ENCODE assay signal across 21 mouse cellular contexts in the genomic region with DNA sequence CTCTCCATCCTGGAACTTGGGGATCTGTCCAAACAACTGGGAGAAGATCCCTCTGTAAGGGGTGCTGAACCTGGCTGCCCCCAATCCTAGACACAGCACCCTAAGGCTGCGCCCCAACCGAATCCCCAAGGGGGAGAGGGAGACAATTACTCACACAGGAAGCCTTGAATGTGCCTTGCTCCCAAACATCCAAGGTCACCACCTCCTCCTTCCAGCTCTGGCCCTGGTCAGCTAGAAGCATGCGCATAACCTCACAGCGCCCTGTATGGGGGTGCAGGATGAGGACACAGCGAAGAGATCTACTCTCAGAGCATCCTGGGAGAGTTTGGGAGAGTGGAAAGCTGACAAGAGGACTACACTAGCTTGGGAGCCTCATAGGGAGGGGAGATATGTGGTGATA. TPM values are rescaled to one million over a fixed set of nuclear protein-coding genes. Genes with fewer than 3 reads are reported as not detected.
DNase-seq lines count a peak whose midpoint lies in the region; ATAC-seq and TF ChIP-seq lines count a peak whose summit lies in the region.
"Had no signal": no experiment of that assay in that cellular context is flagged by ENCODE, and none has a peak within 500 bp of the region (broad histone marks: within the 10 kb centered on the region; RNA-seq: fewer than 3 reads in every experiment).

No protein-coding gene starts in this region.

- ATAC-seq in intestine, embryonic 16.5 days: no peak
- 0 out of 2 replicates have a peak, but pooled peaks have one; percentile 17 for ATAC-seq in megakaryocyte-erythroid progenitor cell, adult 5-6 weeks (replicated peaks; ENCODE audit: low FRiP score, low TSS enrichment, poor library complexity, severe bottlenecking)
- ATAC-seq in midbrain, embryonic 15.5 days (replicated peaks): no peak
- ATAC-seq in forebrain, postnatal 0 days: no peak

- WGBS in spleen, adult 2 months: 88% methylated on average over 5 of the region's 5 CpGs
- WGBS in intestine, embryonic 16.5 days: 87% methylated on average over 5 of the region's 5 CpGs
- 87% methylated on average over 5 of the region's 5 CpGs for WGBS in midbrain, embryonic 15.5 days
- 87% methylated on average over 5 of the region's 5 CpGs for WGBS in forebrain, postnatal 0 days

- H3K27ac ChIP-seq in spleen, adult 2 months (ENCODE audit: insufficient read depth, low read length): peak overlapping the region; percentile 71
- H3K27ac ChIP-seq in intestine, embryonic 16.5 days (ENCODE audit: low read length): peak overlapping the region; percentile 92
- H3K27ac ChIP-seq in midbrain, embryonic 15.5 days: no peak overlapping the region
- H3K27ac ChIP-seq in forebrain, postnatal 0 days (ENCODE audit: low read depth, low read length): no peak overlapping the region
- H3K27ac ChIP-seq: embryonic facial prominence, embryonic 13.5 days; forebrain, embryonic 12.5 days; left cerebral cortex, adult 2 months had no signal

- no peaks in the 10 kb centered on the region for H3K27me3 ChIP-seq in spleen, adult 2 months (ENCODE audit: control insufficient read depth, insufficient read depth, low read length)
- H3K27me3 ChIP-seq in intestine, embryonic 16.5 days (replicated peaks; ENCODE audit: control insufficient read depth, insufficient read depth, low read length): no peaks in the 10 kb centered on the region
- no peaks in the 10 kb centered on the region for H3K27me3 ChIP-seq in midbrain, embryonic 15.5 days (replicated peaks)
- H3K27me3 ChIP-seq in forebrain, postnatal 0 days (ENCODE audit: insufficient read depth, low read length): no peaks in the 10 kb centered on the region
- H3K27me3 ChIP-seq: CH12.LX; embryonic facial prominence, embryonic 13.5 days; forebrain, embryonic 12.5 days had no signal

- no peaks in the 10 kb centered on the region for H3K36me3 ChIP-seq in spleen, adult 2 months (ENCODE audit: control insufficient read depth, insufficient read depth, low read length)
- no peaks in the 10 kb centered on the region for H3K36me3 ChIP-seq in intestine, embryonic 16.5 days (ENCODE audit: control insufficient read depth, insufficient read depth, low read length)
- H3K36me3 ChIP-seq in midbrain, embryonic 15.5 days (replicated peaks): no peaks in the 10 kb centered on the region
- H3K36me3 ChIP-seq in forebrain, postnatal 0 days (ENCODE audit: insufficient read depth): no peaks in the 10 kb centered on the region
- H3K36me3 ChIP-seq: embryonic facial prominence, embryonic 13.5 days; forebrain, embryonic 12.5 days had no signal

- H3K4me3 ChIP-seq in spleen, adult 2 months (ENCODE audit: extremely low read depth, insufficient read depth, insufficient read length): peak overlapping the region; percentile 35; the same call in 1 of the 2 replicates
- peak overlapping the region; percentile 21; the same call in 1 of the 2 replicates for H3K4me3 ChIP-seq in intestine, embryonic 16.5 days (ENCODE audit: low read length)
- no peak overlapping the region for H3K4me3 ChIP-seq in midbrain, embryonic 15.5 days
- no peak overlapping the region for H3K4me3 ChIP-seq in forebrain, postnatal 0 days (ENCODE audit: low read depth, low read length)
- H3K4me3 ChIP-seq: embryonic facial prominence, embryonic 13.5 days; forebrain, embryonic 12.5 days; left cerebral cortex, adult 2 months had no signal

- H3K9ac ChIP-seq in intestine, embryonic 16.5 days (ENCODE audit: low read depth, low read length): peak overlapping the region; percentile 48
- H3K9ac ChIP-seq in midbrain, embryonic 15.5 days: no peak overlapping the region
- H3K9ac ChIP-seq in forebrain, postnatal 0 days: no peak overlapping the region
- H3K9ac ChIP-seq: embryonic facial prominence, embryonic 13.5 days; forebrain, embryonic 12.5 days had no signal

- H3K4me2 ChIP-seq in intestine, embryonic 16.5 days (ENCODE audit: low read depth, low read length): peak overlapping the region; percentile 27; the same call in 1 of the 2 replicates
- no peak overlapping the region for H3K4me2 ChIP-seq in midbrain, embryonic 15.5 days
- no peak overlapping the region for H3K4me2 ChIP-seq in forebrain, postnatal 0 days (ENCODE audit: low read depth)
- H3K4me2 ChIP-seq: embryonic facial prominence, embryonic 13.5 days; forebrain, embryonic 12.5 days had no signal

- DNase-seq in adrenal gland, adult (ENCODE audit: inconsistent age in 2 of 2, low spot score in 1 of 2): peak; percentile 68 to 84
- DNase-seq in adrenal gland, postnatal 4 days (ENCODE audit: low spot score in 2 of 2): no peak
- DNase-seq in spleen, adult 2 months (ENCODE audit: low read depth in 1 of 2, low spot score in 2 of 2): no peak
- DNase-seq in spleen, postnatal 4 days (ENCODE audit: low spot score in 2 of 2): no peak
- no peak for DNase-seq in forebrain, postnatal 0 days
- DNase-seq: cerebellum, adult 11 months; lung, postnatal 10 days; right cerebral cortex, postnatal 25 days had no signal

- TF ChIP-seq CTCF in spleen, adult 2 months (IDR thresholded peaks at IDR 0.05; ENCODE audit: extremely low read depth, insufficient read depth, insufficient read length, insufficient replicate concordance): no peak
- TF ChIP-seq CTCF in forebrain, postnatal 0 days (IDR thresholded peaks at IDR 0.05; ENCODE audit: low read depth): no peak

- H3K9me3 ChIP-seq in intestine, embryonic 16.5 days (ENCODE audit: control insufficient read depth, low read length): no peaks in the 10 kb centered on the region
- H3K9me3 ChIP-seq in midbrain, embryonic 15.5 days: no peaks in the 10 kb centered on the region
- H3K9me3 ChIP-seq in forebrain, postnatal 0 days (ENCODE audit: low read length): no peaks in the 10 kb centered on the region
- H3K9me3 ChIP-seq: embryonic facial prominence, embryonic 13.5 days; forebrain, embryonic 12.5 days had no signal

- TF ChIP-seq POLR2A in spleen, adult 2 months (IDR thresholded peaks at IDR 0.05; ENCODE audit: low read depth, low read length): no peak

- peaks cover 2% of the 10 kb centered on the region; the same call in 1 of the 2 replicates for H3K4me1 ChIP-seq in spleen, adult 2 months (ENCODE audit: control insufficient read depth, insufficient read depth, insufficient read length)
- peaks cover 15% of the 10 kb centered on the region for H3K4me1 ChIP-seq in intestine, embryonic 16.5 days (ENCODE audit: control insufficient read depth, insufficient read depth, low read length)
- H3K4me1 ChIP-seq in midbrain, embryonic 15.5 days: no peaks in the 10 kb centered on the region
- H3K4me1 ChIP-seq in forebrain, postnatal 0 days (ENCODE audit: insufficient read depth): no peaks in the 10 kb centered on the region
- H3K4me1 ChIP-seq: embryonic facial prominence, embryonic 13.5 days; forebrain, embryonic 12.5 days had no signal

RNA-seq across cellular contexts. Expression of gene Gstp3, which starts 0.8 kb away (rescaled TPM):
- 10 to 100 TPM in 1 of 2 experiments, 1 to 10 TPM in 1; 1.9 to 37.5 TPM for total RNA-seq in adrenal gland, postnatal 4 days (2021)
- polyA plus RNA-seq in spleen, adult 2 months (2012; rRNA removed): 13.0 and 15.7 TPM in 2 replicates
- polyA plus RNA-seq in intestine, embryonic 16.5 days (2015; fragmentation: Nextera tagmentation; extraction: Ambion mirVana): 15.1 and 18.1 TPM in 2 replicates
- total RNA-seq in megakaryocyte-erythroid progenitor cell, adult 5-6 weeks (2014; fragmentation: Nextera tagmentation): 28.5 and 40.7 TPM in 2 replicates
- total RNA-seq in megakaryocyte-erythroid progenitor cell, adult 5-6 weeks (2017): 16.4 and 37.6 TPM in 2 replicates
- polyA plus RNA-seq in midbrain, embryonic 15.5 days (2015; fragmentation: Nextera tagmentation; extraction: Ambion mirVana): not detected in 2 replicates
- not detected in 2 replicates for total RNA-seq in forebrain, postnatal 0 days (2014; rRNA removed)
- not detected in 2 replicates for polyA plus RNA-seq in forebrain, postnatal 0 days (2015; fragmentation: Nextera tagmentation; extraction: Ambion mirVana)
- total RNA-seq: layer of hippocampus, adult 18-20 months; left cerebral cortex, adult 2 months had no signal
- polyA plus RNA-seq: forebrain, embryonic 12.5 days; heart, embryonic 14.5 days; hindbrain, embryonic 11.5 days had no signal

RNA-seq across cellular contexts. Expression of gene Gstp2, which starts 12.8 kb away (rescaled TPM):
- 10 to 100 TPM; 52.6 to 68.8 TPM for total RNA-seq in adrenal gland, postnatal 4 days (2021)
- polyA plus RNA-seq in spleen, adult 2 months (2012; rRNA removed): 17.9 and 132 TPM in 2 replicates
- polyA plus RNA-seq in intestine, embryonic 16.5 days (2015; fragmentation: Nextera tagmentation; extraction: Ambion mirVana): 33.6 and 65.0 TPM in 2 replicates
- total RNA-seq in megakaryocyte-erythroid progenitor cell, adult 5-6 weeks (2014; fragmentation: Nextera tagmentation): not detected in 2 replicates
- total RNA-seq in megakaryocyte-erythroid progenitor cell, adult 5-6 weeks (2017): not detected in 2 replicates
- 2.7 and 5.6 TPM in 2 replicates for polyA plus RNA-seq in midbrain, embryonic 15.5 days (2015; fragmentation: Nextera tagmentation; extraction: Ambion mirVana)
- 2.7 TPM in 1 of 2 replicates, not detected in the other for total RNA-seq in forebrain, postnatal 0 days (2014; rRNA removed)
- 0.54 and 2.5 TPM in 2 replicates for polyA plus RNA-seq in forebrain, postnatal 0 days (2015; fragmentation: Nextera tagmentation; extraction: Ambion mirVana)

RNA-seq across cellular contexts. Expression of gene Gstp1, which starts 20.8 kb away (rescaled TPM):
- 100 to 1,000 TPM; 258 to 283 TPM for total RNA-seq in adrenal gland, postnatal 4 days (2021)
- polyA plus RNA-seq in spleen, adult 2 months (2012; rRNA removed): 179 and 335 TPM in 2 replicates
- polyA plus RNA-seq in intestine, embryonic 16.5 days (2015; fragmentation: Nextera tagmentation; extraction: Ambion mirVana): 1,107 and 1,114 TPM in 2 replicates
- total RNA-seq in megakaryocyte-erythroid progenitor cell, adult 5-6 weeks (2014; fragmentation: Nextera tagmentation): 623 and 805 TPM in 2 replicates
- total RNA-seq in megakaryocyte-erythroid progenitor cell, adult 5-6 weeks (2017): 123 and 220 TPM in 2 replicates
- 513 and 520 TPM in 2 replicates for polyA plus RNA-seq in midbrain, embryonic 15.5 days (2015; fragmentation: Nextera tagmentation; extraction: Ambion mirVana)
- 245 and 296 TPM in 2 replicates for total RNA-seq in forebrain, postnatal 0 days (2014; rRNA removed)
- polyA plus RNA-seq in forebrain, postnatal 0 days (2015; fragmentation: Nextera tagmentation; extraction: Ambion mirVana): 619 and 642 TPM in 2 replicates

RNA-seq across cellular contexts. Expression of gene Cabp2, which starts 22.8 kb away (rescaled TPM):
- 1 to 10 TPM in 1 of 2 experiments, not detected in 1; 1.2 TPM for total RNA-seq in adrenal gland, postnatal 4 days (2021)
- polyA plus RNA-seq in spleen, adult 2 months (2012; rRNA removed): 7.0 and 8.3 TPM in 2 replicates
- 2.1 and 3.1 TPM in 2 replicates for polyA plus RNA-seq in intestine, embryonic 16.5 days (2015; fragmentation: Nextera tagmentation; extraction: Ambion mirVana)
- not detected in 2 replicates for total RNA-seq in megakaryocyte-erythroid progenitor cell, adult 5-6 weeks (2014; fragmentation: Nextera tagmentation)
- not detected in 2 replicates for total RNA-seq in megakaryocyte-erythroid progenitor cell, adult 5-6 weeks (2017)
- polyA plus RNA-seq in midbrain, embryonic 15.5 days (2015; fragmentation: Nextera tagmentation; extraction: Ambion mirVana): 0.22 TPM in 1 of 2 replicates, not detected in the other
- not detected in 2 replicates for total RNA-seq in forebrain, postnatal 0 days (2014; rRNA removed)
- polyA plus RNA-seq in forebrain, postnatal 0 days (2015; fragmentation: Nextera tagmentation; extraction: Ambion mirVana): not detected in 2 replicates
- total RNA-seq: CH12.LX; gastrocnemius, postnatal 4 days; layer of hippocampus, adult 18-20 months; left cerebral cortex, adult 2 months had no signal
- polyA plus RNA-seq: embryonic facial prominence, embryonic 13.5 days; forebrain, embryonic 12.5 days; heart, embryonic 14.5 days; hindbrain, embryonic 11.5 days; inflammation-experienced regulatory T-cells, adult 6 months; limb, embryonic 11.5 days had no signal

RNA-seq across cellular contexts. Expression of gene Cdk2ap2, which starts 38.4 kb away (rescaled TPM):
- total RNA-seq in adrenal gland, postnatal 4 days (2021): 10 to 100 TPM; 45.8 to 47.3 TPM
- 247 and 334 TPM in 2 replicates for polyA plus RNA-seq in spleen, adult 2 months (2012; rRNA removed)
- 159 TPM in 2 replicates for polyA plus RNA-seq in intestine, embryonic 16.5 days (2015; fragmentation: Nextera tagmentation; extraction: Ambion mirVana)
- 65.1 and 75.8 TPM in 2 replicates for total RNA-seq in megakaryocyte-erythroid progenitor cell, adult 5-6 weeks (2014; fragmentation: Nextera tagmentation)
- total RNA-seq in megakaryocyte-erythroid progenitor cell, adult 5-6 weeks (2017): 6.7 and 16.1 TPM in 2 replicates
- 92.3 and 92.9 TPM in 2 replicates for polyA plus RNA-seq in midbrain, embryonic 15.5 days (2015; fragmentation: Nextera tagmentation; extraction: Ambion mirVana)
- total RNA-seq in forebrain, postnatal 0 days (2014; rRNA removed): 34.4 and 35.4 TPM in 2 replicates
- polyA plus RNA-seq in forebrain, postnatal 0 days (2015; fragmentation: Nextera tagmentation; extraction: Ambion mirVana): 59.9 and 65.4 TPM in 2 replicates

Comparison
In these comparisons a context has a peak if more than half of its experiments do, and no peak if none do; other contexts are left out.
1. DNase-seq: peak in adrenal gland, adult (2 of 2); none in adrenal gland, postnatal 4 days (0 of 2), spleen, adult 2 months (0 of 2), spleen, postnatal 4 days (0 of 2) and forebrain, postnatal 0 days (single experiment).
2. H3K27ac ChIP-seq: peak in spleen, adult 2 months (single experiment) and intestine, embryonic 16.5 days (single experiment); none in midbrain, embryonic 15.5 days (single experiment) and forebrain, postnatal 0 days (single experiment).
3. H3K4me3 ChIP-seq: peak in spleen, adult 2 months (single experiment) and intestine, embryonic 16.5 days (single experiment); none in midbrain, embryonic 15.5 days (single experiment) and forebrain, postnatal 0 days (single experiment).
4. RNA of gene Gstp3, which starts 0.8 kb away (polyA plus RNA-seq): 15.1 to 18.1 TPM in intestine, embryonic 16.5 days and 13.0 to 15.7 TPM in spleen, adult 2 months; not detected in midbrain, embryonic 15.5 days and not detected in forebrain, postnatal 0 days; every median in the first group is over 10 times any median in the second.